Comparison of ENCODE assay signal across 21 mouse cellular contexts in genomic region chr5:24047821-24048220, GRCm38 (mm10). TPM values are rescaled to one million over a fixed set of nuclear protein-coding genes. Genes with fewer than 3 reads are reported as not detected.
DNase-seq lines count a peak whose midpoint lies in the region; ATAC-seq and TF ChIP-seq lines count a peak whose summit lies in the region.
"Had no signal": no experiment of that assay in that cellular context is flagged by ENCODE, and none has a peak within 500 bp of the region (broad histone marks: within the 10 kb centered on the region; RNA-seq: fewer than 3 reads in every experiment).

No protein-coding gene starts in this region.

- no peaks in the 10 kb centered on the region for H3K9me3 ChIP-seq in heart, postnatal 0 days (replicated peaks; ENCODE audit: control insufficient read depth, low read length)
- H3K9me3 ChIP-seq: limb, embryonic 13.5 days; lung, embryonic 15.5 days; midbrain, embryonic 13.5 days; neural tube, embryonic 13.5 days had no signal

- TF ChIP-seq EP300 in heart, adult 2 months (IDR thresholded peaks at IDR 0.05; ENCODE audit: insufficient read depth, low read depth, low read length), result no peak
- no peak for TF ChIP-seq EP300 in heart, postnatal 0 days (IDR thresholded peaks at IDR 0.05; ENCODE audit: low read depth)

- intact Hi-C loops in heart, adult 2 months (cut with DNase I), result no loop called here
- intact Hi-C loops in heart, postnatal 14 days (cut with DNase I), result no loop called here

- no peak overlapping the region for H3K4me2 ChIP-seq in heart, postnatal 0 days (ENCODE audit: low read depth, low read length)
- H3K4me2 ChIP-seq: limb, embryonic 13.5 days; lung, embryonic 15.5 days; midbrain, embryonic 13.5 days; neural tube, embryonic 13.5 days had no signal

- TF ChIP-seq CTCF in heart, adult 2 months (IDR thresholded peaks at IDR 0.05), result no peak
- no peak for TF ChIP-seq CTCF in heart, postnatal 0 days (IDR thresholded peaks at IDR 0.05; ENCODE audit: low read depth)

- no peaks in the 10 kb centered on the region for H3K27me3 ChIP-seq in heart, adult 2 months (ENCODE audit: control insufficient read depth, insufficient read depth, low read length)
- no peaks in the 10 kb centered on the region for H3K27me3 ChIP-seq in heart, postnatal 0 days (ENCODE audit: control insufficient read depth, insufficient read depth, low read length)
- H3K27me3 ChIP-seq: limb, embryonic 13.5 days; lung, embryonic 15.5 days; midbrain, embryonic 13.5 days; neural tube, embryonic 13.5 days had no signal

- peaks cover 5% of the 10 kb centered on the region for H3K4me1 ChIP-seq in heart, adult 2 months (ENCODE audit: control insufficient read depth, insufficient read depth, low read length)
- H3K4me1 ChIP-seq in heart, postnatal 0 days (ENCODE audit: control insufficient read depth, insufficient read depth), result peaks cover 31% of the 10 kb centered on the region

- H3K79me2 ChIP-seq in heart, adult 2 months (replicated peaks; ENCODE audit: control insufficient read depth, insufficient read depth, low read length), result no peaks in the 10 kb centered on the region

- ATAC-seq in heart, postnatal 0 days (ENCODE audit: insufficient read depth, low read depth), result peak; percentile 31; the same call in 1 of the 2 replicates
- ATAC-seq: forebrain, embryonic 14.5 days; midbrain, embryonic 13.5 days had no signal

- H3K4me3 ChIP-seq in heart, adult 2 months, result no peak overlapping the region
- no peak overlapping the region for H3K4me3 ChIP-seq in heart, postnatal 0 days (ENCODE audit: low read depth, low read length)
- H3K4me3 ChIP-seq: gastrocnemius, adult 2 months; limb, embryonic 13.5 days; lung, embryonic 15.5 days; midbrain, embryonic 13.5 days; neural tube, embryonic 13.5 days had no signal

- DNase-seq in heart, adult 2 months, result no peak
- no peak for DNase-seq in heart, postnatal 14 days
- DNase-seq in 3T3-L1 (ENCODE audit: low read depth, low spot score) (peak; percentile 44), adipocyte (ENCODE audit: low spot score) (peak; percentile 26)
- peak; percentile 34 for DNase-seq in heart, postnatal 0 days (ENCODE audit: low spot score)
- no peak for DNase-seq in adrenal gland, postnatal 36 days
- no peak for DNase-seq in embryo, embryonic 10 days (ENCODE audit: low spot score)
- DNase-seq in lung, postnatal 4 days, result no peak
- DNase-seq: adrenal gland, postnatal 10 days; cerebellum, adult 11 months; cerebellum, postnatal 25 days; gastrocnemius, adult 2 months; kidney, adult 18-20 months; spleen, adult 18-20 months had no signal

- peak overlapping the region; percentile 74 for H3K27ac ChIP-seq in heart, adult 2 months
- peak overlapping the region; percentile 85 for H3K27ac ChIP-seq in heart, postnatal 0 days (ENCODE audit: low read depth)
- H3K27ac ChIP-seq: gastrocnemius, adult 2 months; kidney, postnatal 0 days; limb, embryonic 13.5 days; liver, embryonic 14.5 days; lung, embryonic 15.5 days; midbrain, embryonic 13.5 days; neural tube, embryonic 13.5 days had no signal

- no peak overlapping the region; the same call in 1 of the 2 replicates for H3K9ac ChIP-seq in heart, adult 2 months (ENCODE audit: low read depth, low read length)
- H3K9ac ChIP-seq in heart, postnatal 0 days (replicated peaks; ENCODE audit: low read depth, low read length), result no peak overlapping the region
- H3K9ac ChIP-seq: limb, embryonic 13.5 days; liver, embryonic 14.5 days; lung, embryonic 15.5 days; midbrain, embryonic 13.5 days; neural tube, embryonic 13.5 days had no signal

- WGBS in heart, adult 2 months, result 38% methylated on average over 1 of the region's 1 CpGs
- WGBS in heart, postnatal 0 days, result 27% methylated on average over 1 of the region's 1 CpGs

- TF ChIP-seq POLR2A in heart, adult 2 months (IDR thresholded peaks at IDR 0.05; ENCODE audit: insufficient read depth, low read depth, low read length), result no peak

- peaks cover 7% of the 10 kb centered on the region; the same call in 1 of the 2 replicates for H3K36me3 ChIP-seq in heart, adult 2 months (ENCODE audit: control insufficient read depth, insufficient read depth, low read length)
- no peaks in the 10 kb centered on the region for H3K36me3 ChIP-seq in heart, postnatal 0 days (replicated peaks; ENCODE audit: control insufficient read depth, insufficient read depth, low read length)
- H3K36me3 ChIP-seq: limb, embryonic 13.5 days; lung, embryonic 15.5 days; midbrain, embryonic 13.5 days; neural tube, embryonic 13.5 days had no signal

RNA-seq across cellular contexts. Expression of gene Fam126a, which starts 17.3 kb away (rescaled TPM):
- total RNA-seq in heart, adult 2 months (2021), result 10 to 100 TPM; 41.3 to 44.1 TPM
- polyA plus RNA-seq in heart, adult 2 months (2012; rRNA removed), result 9.2 and 18.1 TPM in 2 replicates
- 10 to 100 TPM; 46.8 to 59.4 TPM for total RNA-seq in heart, postnatal 14 days (2021)
- 37.3 and 37.6 TPM in 2 replicates for total RNA-seq in heart, postnatal 0 days (2014; rRNA removed; ENCODE audit: low replicate concordance)
- polyA plus RNA-seq in heart, postnatal 0 days (2015; fragmentation: Nextera tagmentation; extraction: Ambion mirVana), result 23.3 and 27.7 TPM in 2 replicates
- total RNA-seq in adrenal gland, postnatal 36 days (2021), result 100 to 1,000 TPM in 1 of 2 experiments, 10 to 100 TPM in 1; 84.2 to 108 TPM

RNA-seq across cellular contexts. Expression of gene Klhl7, which starts 52.6 kb away (rescaled TPM):
- 10 to 100 TPM; 47.7 to 48.9 TPM for total RNA-seq in heart, adult 2 months (2021)
- 7.4 and 25.6 TPM in 2 replicates for polyA plus RNA-seq in heart, adult 2 months (2012; rRNA removed)
- total RNA-seq in heart, postnatal 14 days (2021), result 10 to 100 TPM; 47.6 to 54.5 TPM
- total RNA-seq in heart, postnatal 0 days (2014; rRNA removed; ENCODE audit: low replicate concordance), result 55.3 and 60.0 TPM in 2 replicates
- polyA plus RNA-seq in heart, postnatal 0 days (2015; fragmentation: Nextera tagmentation; extraction: Ambion mirVana), result 42.4 and 47.1 TPM in 2 replicates
- 10 to 100 TPM; 33.3 to 38.1 TPM for total RNA-seq in adrenal gland, postnatal 36 days (2021)

Comparison
In these comparisons a context has a peak if more than half of its experiments do, and no peak if none do; other contexts are left out.
1. DNase-seq: peak in 3T3-L1 (single experiment), adipocyte (single experiment) and heart, postnatal 0 days (single experiment); none in heart, adult 2 months (0 of 2), heart, postnatal 14 days (0 of 2), adrenal gland, postnatal 36 days (0 of 2), embryo, embryonic 10 days (single experiment) and lung, postnatal 4 days (0 of 2).